Mouse (Mus musculus): ENCODE measurements around the gene Kcnq4. TPM values are rescaled to one million over a fixed set of nuclear protein-coding genes. Genes with fewer than 3 reads are reported as not detected.

The Kcnq4 gene
- polyA plus RNA-seq, 1 experiment from 2014 or later = 0.34 TPM

DNA sequence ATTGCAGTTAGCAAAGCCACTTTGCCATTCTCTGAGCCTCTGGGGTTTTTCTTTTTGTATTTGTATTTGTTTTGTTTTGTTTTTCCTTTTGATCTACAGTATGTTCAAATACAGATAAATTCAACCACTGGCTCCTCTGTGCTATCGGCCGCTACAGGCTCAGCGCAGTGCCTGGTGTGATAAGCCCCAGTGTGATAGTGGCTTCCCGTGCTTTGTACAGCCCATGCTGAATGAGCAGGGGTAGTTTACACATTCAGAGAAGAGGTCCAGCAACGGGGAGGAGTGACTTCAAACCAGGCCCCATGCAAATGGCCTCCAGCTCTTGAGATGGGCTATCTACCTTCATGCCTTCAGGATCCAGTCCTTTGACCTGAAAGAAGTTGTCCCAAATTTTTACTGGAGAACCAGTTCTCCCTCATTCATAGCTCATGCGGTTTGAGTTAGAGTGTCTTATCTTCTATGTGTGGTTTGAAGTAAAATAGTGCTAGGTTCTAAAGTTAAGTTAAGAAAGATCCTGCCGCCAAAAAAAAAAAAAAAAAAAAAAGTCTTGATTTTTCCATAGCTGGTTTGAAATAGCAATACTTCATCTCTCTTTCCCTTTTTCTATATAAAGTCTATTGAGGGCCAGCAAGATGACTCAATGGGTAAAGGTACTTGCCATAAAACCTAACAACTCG lies 73.5 kb downstream of the Kcnq4 start:
- no peak for DNase-seq (ENCODE audit: low spot score)

DNA sequence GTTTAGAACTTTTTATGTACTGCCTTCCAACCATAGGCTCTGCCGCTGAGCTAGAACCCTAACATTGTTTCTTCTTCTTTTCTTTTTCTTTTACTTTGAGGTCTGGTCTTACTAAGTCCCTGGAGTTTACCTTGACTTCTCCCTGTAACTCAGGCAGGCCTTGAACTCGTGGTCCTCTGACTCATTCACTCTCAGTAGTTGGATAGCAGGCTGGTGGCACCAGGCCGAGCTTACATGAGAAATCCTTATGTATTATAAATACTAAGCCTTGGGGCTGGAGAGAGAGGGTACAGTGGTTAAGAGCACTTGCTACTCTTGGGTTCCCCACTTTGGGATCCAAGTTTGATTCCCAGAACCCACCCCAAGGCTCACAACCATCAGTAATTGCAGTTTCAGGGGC lies 74.8 kb downstream of the Kcnq4 start:
- DNase-seq (ENCODE audit: low spot score) = no peak

DNA sequence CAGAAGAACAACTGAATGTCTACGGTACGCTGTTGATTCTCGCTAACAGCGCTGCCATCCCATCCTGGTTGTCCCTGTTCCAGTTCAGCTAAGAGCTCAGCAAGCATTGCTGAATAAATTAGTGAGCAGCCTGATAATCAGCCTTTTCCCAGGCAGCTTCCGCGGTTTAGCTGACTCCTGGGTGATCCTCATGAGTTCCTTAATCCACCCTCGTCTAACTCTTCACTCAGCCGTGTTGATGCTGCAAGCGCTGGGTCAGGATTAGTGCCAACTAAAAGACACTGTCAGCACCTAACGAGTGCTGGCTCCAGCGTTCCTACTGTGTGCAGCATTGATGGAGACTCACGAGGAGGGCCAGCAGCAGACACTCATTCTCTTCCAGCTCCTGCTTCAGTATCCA lies 77.4 kb downstream of the Kcnq4 start:
- DNase-seq (ENCODE audit: low spot score) = no peak

DNA sequence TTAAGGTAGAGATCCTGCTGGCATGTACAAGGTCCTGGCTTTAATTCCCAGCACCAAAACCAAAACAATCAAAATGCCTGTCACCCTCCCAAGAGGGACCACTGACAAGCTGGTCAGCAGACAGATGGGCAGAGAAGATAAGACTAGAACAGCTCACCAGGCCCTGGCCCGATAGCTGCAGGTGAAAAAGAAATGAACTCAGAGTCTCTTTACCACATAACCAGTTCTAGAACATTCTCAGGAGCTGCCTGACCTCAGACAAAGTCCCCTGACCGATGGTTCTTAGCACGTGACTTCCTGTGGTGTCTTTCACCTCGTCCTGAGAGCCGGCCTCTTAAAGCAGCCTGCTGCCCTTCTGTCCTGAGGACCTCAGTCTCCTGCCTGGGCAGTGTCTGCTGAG lies 78.8 kb downstream of the Kcnq4 start:
- no peak for DNase-seq (ENCODE audit: low spot score)

DNA sequence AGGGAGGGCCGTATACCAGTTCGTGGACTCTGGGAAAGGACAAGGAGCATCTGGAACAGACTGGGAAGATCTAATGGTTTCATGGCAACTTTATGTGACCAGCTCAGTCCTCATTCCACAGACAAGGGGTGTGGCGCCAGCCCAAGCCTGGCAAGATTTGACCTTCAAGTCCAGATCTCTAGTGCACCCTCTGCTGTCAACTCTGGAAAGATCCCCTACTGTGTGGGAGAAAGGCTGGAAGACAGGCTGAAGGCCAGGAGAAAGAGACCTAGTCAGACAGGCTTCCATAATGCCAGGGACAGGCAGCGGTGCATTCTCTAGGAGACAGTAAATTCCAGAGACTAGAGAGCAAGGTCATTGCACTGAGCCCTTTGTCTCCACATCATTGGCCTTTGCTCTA lies 79.9 kb downstream of the Kcnq4 start:
- no peak for DNase-seq (ENCODE audit: low spot score)

DNA sequence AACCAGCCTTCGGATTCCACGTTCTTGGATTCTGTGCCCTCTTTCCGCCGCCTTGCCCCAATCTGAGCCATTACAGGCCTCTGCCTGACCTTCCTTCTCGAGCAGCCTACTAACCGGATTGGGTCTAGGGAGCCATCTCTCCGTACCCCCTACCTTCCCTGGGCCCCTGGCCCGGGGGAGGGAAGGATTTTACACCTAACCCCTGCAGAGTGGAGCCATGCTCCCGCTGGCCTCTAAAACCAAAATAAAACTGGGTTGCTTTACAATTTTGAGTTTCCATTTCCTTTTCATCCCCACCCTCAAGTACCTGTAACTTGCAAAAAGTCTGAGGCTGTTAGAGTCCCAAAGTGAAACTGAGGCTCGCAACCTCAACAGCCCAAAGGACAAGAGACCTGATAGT lies 80.9 kb downstream of the Kcnq4 start:
- DNase-seq (ENCODE audit: low spot score) = no peak

DNA sequence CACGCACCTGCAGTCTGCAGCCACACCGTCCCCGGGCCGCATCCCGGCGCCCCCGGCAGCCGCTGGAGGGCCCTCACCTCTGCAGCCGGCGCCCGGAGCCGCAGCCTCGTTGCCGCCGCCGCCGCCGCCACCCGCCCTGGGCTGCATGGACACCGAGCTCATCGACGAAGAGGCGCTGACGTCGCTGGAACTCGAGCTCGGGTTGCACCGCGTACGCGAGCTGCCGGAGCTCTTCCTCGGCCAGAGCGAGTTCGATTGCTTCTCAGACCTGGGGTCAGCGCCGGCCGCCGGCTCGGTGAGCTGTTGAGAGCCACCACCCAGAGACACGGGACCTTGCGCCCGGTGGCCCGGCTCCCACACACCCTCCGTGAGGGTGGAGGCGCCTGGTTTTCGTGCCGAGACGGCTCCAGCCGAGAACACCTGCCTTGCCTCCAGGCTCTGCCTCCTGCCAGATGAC lies 81.3 kb downstream of the Kcnq4 start:
- peak; percentile 52 for DNase-seq (ENCODE audit: low spot score)

DNA sequence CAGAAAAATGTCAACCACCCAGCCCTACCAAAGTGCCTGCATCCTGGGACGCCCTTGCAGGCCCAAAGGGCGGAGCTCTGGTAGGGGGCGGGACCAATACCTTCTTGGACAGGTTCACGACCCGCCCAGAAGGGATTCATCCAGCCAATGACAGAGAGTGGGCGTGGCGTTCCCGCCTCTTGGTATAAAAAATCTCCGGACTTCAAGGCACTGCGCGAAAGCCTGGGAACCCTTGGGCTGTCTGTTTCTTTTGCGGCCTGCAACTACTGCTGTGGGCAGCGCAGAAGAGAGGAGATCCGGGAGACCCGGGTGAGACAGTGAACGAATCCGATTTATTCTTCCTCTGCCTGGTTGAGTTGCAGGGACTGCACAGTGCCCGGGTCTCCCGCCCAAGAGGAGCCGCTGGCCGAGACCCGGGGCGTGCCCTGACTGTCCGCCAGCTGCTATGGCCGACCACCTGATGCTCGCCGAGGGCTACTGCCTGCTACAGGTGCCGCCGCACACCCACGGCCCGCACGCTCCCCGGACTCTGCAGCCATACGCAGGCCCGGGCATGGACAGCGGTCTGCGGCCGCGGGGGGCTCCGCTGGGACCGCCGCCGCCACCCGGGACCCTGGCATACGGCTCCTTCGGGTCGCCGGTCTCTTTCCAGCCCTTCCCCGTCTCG lies 81.9 kb downstream of the Kcnq4 start, which contains the start of gene Cited4:
Gene Cited4 (plus strand): TSS at position 215 of the 667 bp plus-strand sequence.
- DNase-seq (ENCODE audit: low spot score) = peak; percentile 91

DNA sequence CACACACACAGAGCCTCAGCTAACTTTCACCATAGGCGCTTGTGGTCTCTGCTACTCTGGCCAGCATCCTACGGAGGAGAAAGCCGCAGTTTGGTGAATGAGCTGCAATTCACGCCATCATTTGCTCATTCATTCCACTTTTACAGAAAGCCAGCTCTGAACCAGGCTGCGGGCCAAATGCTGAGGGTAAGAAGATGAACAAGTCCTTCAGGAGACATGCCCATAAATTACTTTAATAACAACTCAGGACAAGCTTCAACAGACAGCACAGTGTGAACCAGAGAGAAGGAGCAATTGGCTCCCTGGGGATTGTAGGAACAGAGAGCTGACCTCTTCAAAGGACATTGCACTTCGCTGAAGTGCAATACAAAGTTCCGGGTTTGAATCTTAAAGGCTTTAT lies 82.6 kb downstream of the Kcnq4 start:
- no peak for DNase-seq (ENCODE audit: low spot score)

DNA sequence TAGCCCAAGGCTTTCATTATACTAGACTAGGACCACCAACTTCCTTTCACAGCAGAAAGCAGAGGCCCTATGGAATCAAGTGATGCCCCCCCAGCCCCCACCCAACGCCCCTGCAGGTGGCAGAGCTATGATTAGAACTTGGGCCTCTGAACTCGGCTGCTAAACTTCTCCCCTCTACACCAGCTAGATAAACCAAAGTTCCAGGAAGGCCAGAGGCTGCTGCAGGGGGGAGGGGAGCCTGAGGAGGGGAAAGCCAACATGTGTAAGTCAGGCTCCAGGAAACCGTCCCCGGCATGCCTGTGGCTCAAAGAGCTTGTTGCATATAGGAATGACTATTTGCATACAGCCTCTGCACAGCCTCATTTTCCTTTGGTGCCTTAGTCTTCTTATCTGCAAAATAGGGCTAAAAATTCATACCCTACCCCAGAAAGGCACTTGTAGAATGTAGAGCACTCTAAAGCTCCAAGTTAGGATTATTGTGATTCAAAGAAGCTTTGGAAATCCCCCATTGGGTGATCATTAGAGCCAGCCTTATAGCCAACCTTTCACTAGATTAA lies 83.2 kb downstream of the Kcnq4 start:
- DNase-seq (ENCODE audit: low spot score) = no peak

DNA sequence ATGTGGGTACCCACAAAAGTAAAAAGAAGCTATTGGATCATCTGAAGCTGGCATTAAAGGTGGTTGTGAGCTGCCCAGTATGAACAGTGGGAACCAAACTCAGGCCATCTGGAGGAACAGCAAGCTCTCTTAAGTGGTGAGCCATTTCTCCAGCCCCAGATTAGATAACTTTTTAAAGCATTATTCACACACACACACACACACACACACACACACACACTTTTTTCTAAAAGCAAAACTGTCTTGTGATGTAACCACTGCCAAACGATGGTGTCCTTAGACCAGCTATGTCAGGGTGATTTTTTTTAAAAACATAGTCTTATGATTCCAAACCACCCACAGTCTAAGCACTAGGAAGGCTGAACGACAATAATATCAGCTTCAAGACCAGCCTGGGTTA lies 83.8 kb downstream of the Kcnq4 start:
- no peak for DNase-seq (ENCODE audit: low spot score)

DNA sequence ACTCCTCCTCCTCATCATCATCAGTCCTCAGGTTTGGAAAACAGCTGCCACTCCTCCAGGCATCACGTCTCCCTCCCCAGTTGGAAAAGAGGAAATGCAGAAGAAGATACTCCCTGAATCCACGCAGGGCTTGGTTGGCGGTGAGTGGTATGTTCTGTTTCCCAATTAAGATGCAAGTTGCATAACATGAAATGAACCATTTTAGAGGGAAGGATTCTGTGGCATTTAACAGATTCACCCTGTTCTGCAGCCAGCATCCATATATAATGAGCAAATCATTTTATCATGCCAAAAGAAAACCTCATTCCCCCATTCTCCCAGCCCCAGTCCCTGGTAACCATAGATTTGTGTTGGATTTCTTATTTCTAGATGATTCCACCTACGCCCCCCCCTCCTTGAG lies 87.9 kb downstream of the Kcnq4 start:
- no peak for DNase-seq (ENCODE audit: low spot score)

DNA sequence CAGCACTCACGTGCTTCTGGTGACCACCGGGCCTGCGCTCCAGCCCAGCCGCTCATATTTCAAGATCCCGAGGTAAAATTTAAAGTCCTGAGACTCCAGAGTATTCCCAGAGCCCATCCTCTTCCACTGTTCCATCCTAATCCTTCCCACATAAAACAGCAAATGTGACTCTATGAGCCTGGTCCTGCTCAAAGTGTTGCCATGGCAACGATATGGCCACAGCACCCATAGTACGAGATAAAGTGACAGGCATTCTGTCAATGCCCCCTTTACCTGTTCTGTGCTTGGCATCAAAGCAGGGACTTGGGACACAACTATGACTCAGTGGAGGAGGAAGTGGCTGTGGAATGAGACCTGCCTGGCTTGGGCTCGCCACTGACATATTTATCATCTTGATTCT lies 92.5 kb downstream of the Kcnq4 start:
- DNase-seq (ENCODE audit: low spot score) = no peak

DNA sequence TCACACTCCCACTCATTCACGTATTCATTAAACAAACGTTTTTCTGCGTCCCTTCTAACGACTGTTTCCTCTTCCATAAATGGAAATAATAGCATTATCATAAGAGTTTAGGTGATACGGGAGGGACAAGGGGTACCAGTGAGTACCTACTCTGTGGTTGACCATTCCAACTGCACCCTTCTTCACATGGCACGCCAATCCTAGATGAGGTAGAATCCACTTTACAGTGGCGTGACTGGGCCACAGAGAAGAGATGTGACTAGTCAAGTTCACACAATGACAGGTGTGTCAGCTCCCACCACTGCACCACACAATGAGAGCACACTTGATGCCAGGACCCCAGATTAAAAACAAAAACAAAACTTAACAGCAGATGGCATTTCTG lies 98.2 kb downstream of the Kcnq4 start:
- no peak for DNase-seq (ENCODE audit: low spot score)

DNA sequence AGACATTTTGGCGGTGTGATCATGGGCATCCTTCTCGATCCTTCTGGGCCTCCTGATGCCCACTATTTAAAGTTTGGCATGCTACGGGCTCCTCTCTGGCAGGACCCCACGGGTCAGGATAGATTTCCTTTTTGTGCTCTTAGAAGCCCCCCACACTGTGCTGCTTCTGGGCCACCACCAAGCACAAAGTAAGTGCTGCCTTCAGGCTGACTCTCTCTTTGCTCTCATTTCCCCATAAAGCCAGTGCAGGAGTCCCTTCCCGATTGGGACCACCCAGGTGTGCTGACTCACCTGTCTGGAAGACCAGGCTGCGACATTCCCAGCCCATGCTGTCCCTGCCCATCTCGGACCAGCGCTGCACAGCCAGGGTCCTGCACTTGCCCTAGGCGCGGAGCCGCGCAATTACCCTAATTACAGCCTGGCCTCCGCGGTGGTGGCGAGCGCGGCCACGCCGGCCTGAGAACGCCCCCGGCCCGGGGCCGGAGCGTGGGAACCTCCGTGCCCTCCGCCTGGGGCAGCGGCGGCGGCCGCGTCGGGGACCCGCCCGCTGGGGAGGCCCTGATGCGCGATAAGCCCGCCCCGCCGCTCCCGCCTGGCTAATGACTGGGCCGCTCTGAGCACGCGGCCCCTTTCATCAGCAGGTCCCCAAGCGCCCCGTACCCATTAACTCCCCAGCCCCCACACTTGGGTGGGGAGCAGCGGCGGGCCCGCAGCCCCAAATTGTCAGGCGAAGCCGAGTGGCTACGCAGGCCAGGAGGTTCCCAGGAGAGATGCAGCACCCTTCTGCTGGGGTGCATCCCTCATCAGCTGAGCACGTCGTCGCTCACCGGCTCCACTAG lies 98.8 kb downstream of the Kcnq4 start:
- DNase-seq (ENCODE audit: low spot score) = no peak

MicroRNA genes within 50 kb of the gene (microRNA counts, 519-probe panel; counts per million panel counts)
- microRNA mmu-miR-30e = 5,355 counts per million, percentile 86 among the panel's probes with 10 or more counts

Small RNAs within 50 kb of the gene (microRNA-seq; reads per million reads assigned to microRNA genes)
- 118 reads per million, percentile 47 among the genes with 10 or more reads in this experiment for gene Mir30c-1 (ENCODE audit: borderline number of aligned reads)
- not detected for gene Mir30e (ENCODE audit: borderline number of aligned reads)
- not detected for gene Mir30f (ENCODE audit: borderline number of aligned reads)

Other genes starting within 250 kb of the Kcnq4 start
- not detected in 2 replicates for gene Slfnl1, start 216.4 kb downstream of the Kcnq4 start, polyA plus RNA-seq (2015; fragmentation: Nextera tagmentation; extraction: Ambion mirVana)
- gene Ctps, start 178.3 kb downstream of the Kcnq4 start, polyA plus RNA-seq (2015; fragmentation: Nextera tagmentation; extraction: Ambion mirVana) = 61.6 and 63.5 TPM in 2 replicates
- gene Gm8439, start 159.9 kb downstream of the Kcnq4 start, polyA plus RNA-seq (2015; fragmentation: Nextera tagmentation; extraction: Ambion mirVana) = not detected in 2 replicates
- 3.8 and 4.1 TPM in 2 replicates for gene Cited4, start 82.0 kb downstream of the Kcnq4 start, polyA plus RNA-seq (2015; fragmentation: Nextera tagmentation; extraction: Ambion mirVana)
- 85.3 and 90.4 TPM in 2 replicates for gene Nfyc, start 83.0 kb upstream of the Kcnq4 start, polyA plus RNA-seq (2015; fragmentation: Nextera tagmentation; extraction: Ambion mirVana)
- 0.30 and 0.35 TPM in 2 replicates for gene Rims3, start 106.2 kb upstream of the Kcnq4 start, polyA plus RNA-seq (2015; fragmentation: Nextera tagmentation; extraction: Ambion mirVana)
- 23.7 and 23.8 TPM in 2 replicates for gene Exo5, start 176.4 kb upstream of the Kcnq4 start, polyA plus RNA-seq (2015; fragmentation: Nextera tagmentation; extraction: Ambion mirVana)
- gene Zfp69, start 203.1 kb upstream of the Kcnq4 start, polyA plus RNA-seq (2015; fragmentation: Nextera tagmentation; extraction: Ambion mirVana) = 2.4 and 3.8 TPM in 2 replicates

Data from thymus, postnatal 0 days (tissue).